Mouse (Mus musculus): ENCODE data around the gene Rin1. TPM values are rescaled to one million over a fixed set of nuclear protein-coding genes. Genes with fewer than 3 reads are reported as not detected.

The Rin1 gene
- polyA plus RNA-seq, 1 experiment from 2014 or later = 0.64 TPM

DNA sequence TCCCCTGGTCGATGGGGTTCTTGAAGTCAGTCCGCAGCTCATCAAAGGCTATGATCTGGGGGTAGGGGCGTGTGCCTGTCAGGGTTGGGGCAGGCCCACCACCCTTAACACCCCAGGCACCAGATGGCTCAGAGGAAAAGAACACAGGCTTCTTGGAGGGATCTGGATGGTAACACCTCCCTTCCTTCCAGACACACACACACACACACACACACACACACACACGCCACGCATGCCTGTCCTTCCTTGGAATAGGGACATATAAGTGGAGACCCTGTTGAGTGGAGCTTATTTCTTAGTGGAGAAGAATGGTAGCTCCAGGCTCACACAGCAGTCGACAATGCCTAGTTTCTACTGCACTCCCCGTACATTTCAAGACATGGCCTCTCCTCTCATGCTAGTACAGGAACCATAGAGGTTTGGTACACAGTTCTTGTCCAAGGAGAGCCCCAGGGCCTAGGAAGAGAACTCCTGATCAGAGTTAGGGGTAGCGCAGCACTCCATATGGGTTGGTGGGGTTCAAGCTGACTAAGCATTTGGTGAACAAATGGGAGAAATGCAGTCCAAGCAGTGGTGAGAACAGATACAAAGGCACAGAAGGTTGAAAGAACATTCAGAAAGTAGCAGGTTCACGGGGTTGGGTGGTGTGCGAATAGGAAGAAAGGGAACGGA is 44.6 kb downstream of the Rin1 start:
- H3K36me3 ChIP-seq (ENCODE audit: control insufficient read depth, insufficient read depth, low read length) = peaks cover 24% of the 10 kb centered on the region
- no peaks in the 10 kb centered on the region for H3K9me3 ChIP-seq (ENCODE audit: control insufficient read depth, low read length)
- H3K4me2 ChIP-seq (ENCODE audit: low read length) = peak overlapping the region; percentile 78
- H3K9ac ChIP-seq (ENCODE audit: low read depth, low read length) = peak overlapping the region; percentile 59
- H3K4me1 ChIP-seq (ENCODE audit: control insufficient read depth, insufficient read depth, low read depth, low read length) = peaks cover 49% of the 10 kb centered on the region
- WGBS = 21% methylated on average over 11 of the region's 11 CpGs
- no peaks in the 10 kb centered on the region for H3K27me3 ChIP-seq (replicated peaks; ENCODE audit: control insufficient read depth, insufficient read depth, low read length)
- no peak for ATAC-seq
- peak overlapping the region; percentile 33 for H3K4me3 ChIP-seq (ENCODE audit: low read length)
- peak overlapping the region; percentile 80 for H3K27ac ChIP-seq (ENCODE audit: low read depth, low read length)

DNA sequence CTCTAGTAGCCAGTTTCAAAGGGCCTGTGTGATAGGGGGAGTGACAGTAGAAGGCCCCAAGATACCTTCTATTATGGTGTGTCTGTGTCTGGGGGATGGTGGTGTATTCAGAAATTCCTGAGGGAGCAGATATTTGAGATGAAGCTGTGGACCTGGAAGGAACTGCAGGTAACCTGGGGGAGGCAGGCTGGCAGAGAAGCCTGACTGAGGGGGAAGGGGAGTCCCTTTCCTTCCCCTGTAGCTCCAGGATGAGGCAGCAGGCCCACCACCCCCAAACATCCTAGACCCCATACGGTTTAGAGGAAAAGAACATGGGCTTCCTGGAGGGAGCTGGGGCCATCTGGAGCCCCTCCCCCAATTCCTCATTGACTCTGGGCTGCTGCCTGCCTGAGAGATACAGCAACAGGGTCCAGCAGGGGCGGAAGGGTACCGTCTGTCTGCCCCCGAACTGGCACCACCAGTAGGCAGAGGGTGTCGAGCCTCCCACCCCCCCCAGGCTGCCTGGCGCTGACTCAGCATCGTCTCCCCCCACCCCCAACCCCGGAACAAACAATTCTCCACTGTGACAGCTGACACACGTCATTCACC is 45.7 kb downstream of the Rin1 start:
- H3K27ac ChIP-seq (ENCODE audit: low read depth, low read length) = peak overlapping the region; percentile 9; the same call in 1 of the 2 replicates
- peak overlapping the region; percentile 92; the same call in 1 of the 2 replicates for H3K9ac ChIP-seq (ENCODE audit: low read depth, low read length)
- H3K4me2 ChIP-seq (ENCODE audit: low read length) = peak overlapping the region; percentile 78
- H3K4me3 ChIP-seq (ENCODE audit: low read length) = peak overlapping the region; percentile 73
- H3K27me3 ChIP-seq (replicated peaks; ENCODE audit: control insufficient read depth, insufficient read depth, low read length) = no peaks in the 10 kb centered on the region
- no peaks in the 10 kb centered on the region for H3K9me3 ChIP-seq (ENCODE audit: control insufficient read depth, low read length)
- H3K4me1 ChIP-seq (ENCODE audit: control insufficient read depth, insufficient read depth, low read depth, low read length) = peaks cover 49% of the 10 kb centered on the region
- ATAC-seq = no peak
- peaks cover 26% of the 10 kb centered on the region for H3K36me3 ChIP-seq (ENCODE audit: control insufficient read depth, insufficient read depth, low read length)
- 7% methylated on average over 8 of the region's 9 CpGs for WGBS

DNA sequence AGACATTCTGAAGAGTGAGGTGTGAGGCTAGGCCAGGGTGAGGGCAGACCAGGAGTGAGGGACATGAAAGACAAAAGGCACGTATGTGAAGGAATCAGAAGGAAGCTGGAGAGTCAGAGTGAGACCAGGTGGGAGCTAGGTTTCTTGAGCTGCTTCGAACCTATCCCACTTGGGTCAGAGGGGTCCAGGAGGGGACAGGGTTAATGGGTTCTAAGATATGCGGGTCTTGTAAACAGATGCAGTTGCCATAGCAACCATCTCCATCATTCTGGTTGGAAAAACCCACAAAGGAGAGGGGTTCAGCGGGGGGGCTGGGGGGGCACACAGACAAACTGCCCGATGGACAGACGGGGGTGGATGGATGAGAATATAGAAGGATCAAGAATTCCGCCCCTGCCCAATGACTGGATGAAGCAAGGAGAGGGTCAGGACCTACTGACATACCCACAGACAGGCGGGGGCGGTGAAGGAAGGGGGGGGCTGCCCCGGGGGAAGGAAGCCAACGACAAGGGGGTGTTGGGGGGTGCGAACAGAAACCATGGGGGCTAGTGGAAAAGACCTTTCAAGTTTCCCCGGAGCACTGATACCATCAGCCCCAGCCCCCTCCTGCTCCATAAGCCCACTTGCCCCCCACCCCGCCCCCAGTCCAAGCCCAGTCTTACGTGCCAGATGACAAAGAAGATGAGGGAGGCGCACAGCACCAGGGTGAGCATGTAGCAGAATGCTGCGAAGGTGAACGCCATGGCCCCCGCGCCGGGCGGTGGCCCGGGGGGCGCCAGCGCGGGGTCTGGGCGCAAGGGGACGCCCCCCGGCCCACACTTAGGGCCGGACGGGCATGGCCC is 47.5 kb downstream of the Rin1 start:
- ATAC-seq = peak; percentile 22
- no peaks in the 10 kb centered on the region for H3K27me3 ChIP-seq (replicated peaks; ENCODE audit: control insufficient read depth, insufficient read depth, low read length)
- peaks cover 17% of the 10 kb centered on the region for H3K36me3 ChIP-seq (ENCODE audit: control insufficient read depth, insufficient read depth, low read length)
- peak overlapping the region; percentile 73 for H3K4me3 ChIP-seq (ENCODE audit: low read length)
- H3K27ac ChIP-seq (ENCODE audit: low read depth, low read length) = peak overlapping the region; percentile 92
- WGBS = 4% methylated on average over 30 of the region's 31 CpGs
- H3K4me2 ChIP-seq (ENCODE audit: low read length) = peak overlapping the region; percentile 78
- H3K9ac ChIP-seq (ENCODE audit: low read depth, low read length) = peak overlapping the region; percentile 92
- no peaks in the 10 kb centered on the region for H3K9me3 ChIP-seq (ENCODE audit: control insufficient read depth, low read length)
- peaks cover 49% of the 10 kb centered on the region for H3K4me1 ChIP-seq (ENCODE audit: control insufficient read depth, insufficient read depth, low read depth, low read length)

DNA sequence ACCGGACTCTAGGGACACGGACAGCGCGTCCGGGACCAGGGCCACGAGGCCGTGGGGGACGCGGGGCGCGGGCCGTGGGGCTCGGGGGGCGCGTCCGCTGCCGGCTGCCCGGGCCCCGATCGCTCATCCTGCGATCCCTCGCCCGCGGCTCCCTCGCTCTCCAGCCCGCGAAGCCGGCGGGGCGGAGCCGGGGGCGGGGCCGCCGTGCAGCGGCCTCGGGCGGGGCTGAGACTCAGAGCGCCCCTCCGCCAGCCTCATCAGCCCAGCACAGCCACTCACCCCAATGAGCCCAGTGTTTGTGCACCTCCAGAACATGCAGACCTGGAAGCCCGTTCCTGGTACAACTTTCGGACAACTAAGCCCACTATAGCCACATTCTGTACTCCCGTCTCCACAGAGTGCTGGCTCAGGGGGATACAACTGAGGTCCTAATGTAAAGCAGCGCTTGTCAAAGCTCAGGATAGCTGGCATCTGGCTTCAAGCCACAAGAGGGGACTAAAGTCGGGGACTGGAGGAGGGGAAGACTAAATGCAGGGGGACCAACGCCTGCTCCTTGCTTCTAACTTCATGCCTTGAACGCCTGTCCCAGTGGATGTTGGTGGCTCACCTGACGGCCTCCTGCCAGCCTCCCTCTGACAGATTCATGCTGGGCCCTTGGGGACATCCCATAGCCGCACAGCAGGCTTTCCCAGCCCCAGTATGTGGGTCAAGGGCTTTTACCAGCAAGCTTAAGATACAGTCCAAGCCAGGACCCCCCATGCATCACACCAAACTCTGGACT is 48.3 kb downstream of the Rin1 start, which contains the start of gene Cnih2:
Gene Cnih2, minus strand, starts transcription at position 159 of the 781 bp plus-strand sequence.
- Histone ChIP-seq H3K9ac (ENCODE audit: low read depth, low read length) (peak within 1 kb of the TSS; percentile 92), H3K4me1 (ENCODE audit: control insufficient read depth, insufficient read depth, low read depth, low read length) (peaks cover 47% of the 10 kb centered on the region), H3K4me2 (ENCODE audit: low read length) (peak within 1 kb of the TSS; percentile 78), H3K27me3 (replicated peaks; ENCODE audit: control insufficient read depth, insufficient read depth, low read length) (no peaks in the 10 kb centered on the region), H3K27ac (ENCODE audit: low read depth, low read length) (peak within 1 kb of the TSS; percentile 92), H3K4me3 (ENCODE audit: low read length) (peak within 1 kb of the TSS; percentile 73), H3K36me3 (ENCODE audit: control insufficient read depth, insufficient read depth, low read length) (peaks cover 16% of the 10 kb centered on the region), H3K9me3 (ENCODE audit: control insufficient read depth, low read length) (no peaks in the 10 kb centered on the region)
- 2% methylated on average over 17 of the region's 48 CpGs for WGBS
- peak; percentile 70 for ATAC-seq

DNA sequence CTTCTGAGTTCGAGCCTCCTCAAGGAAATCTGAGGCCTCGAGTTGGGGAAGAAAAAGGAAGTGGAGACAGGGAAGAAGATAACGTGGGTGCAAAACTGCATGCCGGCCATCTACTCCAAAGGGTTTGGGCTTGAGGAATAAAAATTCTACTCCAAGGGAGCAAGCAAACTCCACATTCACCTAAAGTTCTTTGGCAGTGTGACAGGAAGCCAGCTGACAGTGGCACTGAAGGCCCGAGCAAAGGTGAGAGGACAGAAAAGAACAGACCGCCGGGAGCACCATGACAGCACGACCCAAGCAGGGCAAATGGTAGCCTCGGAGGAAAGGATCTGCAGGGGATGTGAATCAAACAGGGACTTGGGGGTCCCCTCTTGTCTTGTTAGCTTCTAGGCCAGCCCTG is 55.8 kb downstream of the Rin1 start:
- Histone ChIP-seq H3K27ac (ENCODE audit: low read depth, low read length) (peak overlapping the region; percentile 98), H3K36me3 (ENCODE audit: control insufficient read depth, insufficient read depth, low read length) (peaks cover 50% of the 10 kb centered on the region), H3K9me3 (ENCODE audit: control insufficient read depth, low read length) (no peaks in the 10 kb centered on the region), H3K4me1 (ENCODE audit: control insufficient read depth, insufficient read depth, low read depth, low read length) (peaks cover 8% of the 10 kb centered on the region), H3K4me3 (ENCODE audit: low read length) (peak overlapping the region; percentile 74), H3K27me3 (replicated peaks; ENCODE audit: control insufficient read depth, insufficient read depth, low read length) (no peaks in the 10 kb centered on the region), H3K9ac (ENCODE audit: low read depth, low read length) (peak overlapping the region; percentile 96), H3K4me2 (ENCODE audit: low read length) (peak overlapping the region; percentile 95)
- ATAC-seq = no peak
- 19% methylated on average over 9 of the region's 9 CpGs for WGBS

Other genes starting within 250 kb of the Rin1 start
- 21.3 and 24.2 TPM in 2 replicates for gene Gm21992, start 238.9 kb upstream of the Rin1 start, polyA plus RNA-seq (2015; fragmentation: Nextera tagmentation; extraction: Ambion mirVana)
- 59.5 and 65.0 TPM in 2 replicates for gene Rbm14, start 238.8 kb upstream of the Rin1 start, polyA plus RNA-seq (2015; fragmentation: Nextera tagmentation; extraction: Ambion mirVana)
- 38.4 and 43.0 TPM in 2 replicates for gene Ccs, start 211.1 kb upstream of the Rin1 start, polyA plus RNA-seq (2015; fragmentation: Nextera tagmentation; extraction: Ambion mirVana)
- gene Ccdc87, start 211.1 kb upstream of the Rin1 start, polyA plus RNA-seq (2015; fragmentation: Nextera tagmentation; extraction: Ambion mirVana) = 0.57 and 0.74 TPM in 2 replicates
- gene Ctsf, start 195.4 kb upstream of the Rin1 start, polyA plus RNA-seq (2015; fragmentation: Nextera tagmentation; extraction: Ambion mirVana) = 87.0 and 90.1 TPM in 2 replicates
- gene Actn3, start 172.6 kb upstream of the Rin1 start, polyA plus RNA-seq (2015; fragmentation: Nextera tagmentation; extraction: Ambion mirVana) = 2.7 and 3.5 TPM in 2 replicates
- 22.5 and 23.4 TPM in 2 replicates for gene Zdhhc24, start 171.8 kb upstream of the Rin1 start, polyA plus RNA-seq (2015; fragmentation: Nextera tagmentation; extraction: Ambion mirVana)
- 8.1 and 8.8 TPM in 2 replicates for gene Bbs1, start 143.9 kb upstream of the Rin1 start, polyA plus RNA-seq (2015; fragmentation: Nextera tagmentation; extraction: Ambion mirVana)
- gene Dpp3, start 122.2 kb upstream of the Rin1 start, polyA plus RNA-seq (2015; fragmentation: Nextera tagmentation; extraction: Ambion mirVana) = 102 and 115 TPM in 2 replicates
- gene Peli3, start 107.4 kb upstream of the Rin1 start, polyA plus RNA-seq (2015; fragmentation: Nextera tagmentation; extraction: Ambion mirVana) = 13.5 and 14.6 TPM in 2 replicates
- 91.6 and 106 TPM in 2 replicates for gene Mrpl11, start 88.3 kb upstream of the Rin1 start, polyA plus RNA-seq (2015; fragmentation: Nextera tagmentation; extraction: Ambion mirVana)
- gene Npas4, start 60.2 kb upstream of the Rin1 start, polyA plus RNA-seq (2015; fragmentation: Nextera tagmentation; extraction: Ambion mirVana) = 0.41 and 0.47 TPM in 2 replicates
- gene Slc29a2, start 26.6 kb upstream of the Rin1 start, polyA plus RNA-seq (2015; fragmentation: Nextera tagmentation; extraction: Ambion mirVana) = 15.0 and 16.6 TPM in 2 replicates
- 116 and 133 TPM in 2 replicates for gene B4gat1, start 11.7 kb upstream of the Rin1 start, polyA plus RNA-seq (2015; fragmentation: Nextera tagmentation; extraction: Ambion mirVana)
- 2.4 and 3.1 TPM in 2 replicates for gene AC124502.3, start 11.6 kb upstream of the Rin1 start, polyA plus RNA-seq (2015; fragmentation: Nextera tagmentation; extraction: Ambion mirVana)
- 25.6 and 26.6 TPM in 2 replicates for gene Brms1, start 9.1 kb upstream of the Rin1 start, polyA plus RNA-seq (2015; fragmentation: Nextera tagmentation; extraction: Ambion mirVana)
- 14.5 and 25.2 TPM in 2 replicates for gene Cd248, start 17.6 kb downstream of the Rin1 start, polyA plus RNA-seq (2015; fragmentation: Nextera tagmentation; extraction: Ambion mirVana)
- gene Tmem151a, start 35.0 kb downstream of the Rin1 start, polyA plus RNA-seq (2015; fragmentation: Nextera tagmentation; extraction: Ambion mirVana) = 38.5 and 49.0 TPM in 2 replicates
- gene Yif1a, start 38.1 kb downstream of the Rin1 start, polyA plus RNA-seq (2015; fragmentation: Nextera tagmentation; extraction: Ambion mirVana) = 60.7 and 65.8 TPM in 2 replicates
- gene Cnih2, start 48.0 kb downstream of the Rin1 start, polyA plus RNA-seq (2015; fragmentation: Nextera tagmentation; extraction: Ambion mirVana) = 361 and 364 TPM in 2 replicates
- gene Rab1b, start 56.6 kb downstream of the Rin1 start, polyA plus RNA-seq (2015; fragmentation: Nextera tagmentation; extraction: Ambion mirVana) = 230 and 231 TPM in 2 replicates
- gene Klc2, start 68.1 kb downstream of the Rin1 start, polyA plus RNA-seq (2015; fragmentation: Nextera tagmentation; extraction: Ambion mirVana) = 85.6 and 87.8 TPM in 2 replicates
- 47.6 and 56.9 TPM in 2 replicates for gene Pacs1, start 222.6 kb downstream of the Rin1 start, polyA plus RNA-seq (2015; fragmentation: Nextera tagmentation; extraction: Ambion mirVana)
- gene Sf3b2, start 245.0 kb downstream of the Rin1 start, polyA plus RNA-seq (2015; fragmentation: Nextera tagmentation; extraction: Ambion mirVana) = 308 and 315 TPM in 2 replicates
- gene Gal3st3, start 247.8 kb downstream of the Rin1 start, polyA plus RNA-seq (2015; fragmentation: Nextera tagmentation; extraction: Ambion mirVana) = 42.3 and 48.3 TPM in 2 replicates

All from hindbrain, embryonic 16.5 days (tissue).